Mouse (Mus musculus) activated CD4-positive, CD25-positive, alpha-beta regulatory T cell, adult 4 months (primary cell): Measurements from ENCODE around the gene Fstl4. TPM values are rescaled to one million over a fixed set of nuclear protein-coding genes. Genes with fewer than 3 reads are reported as not detected.
"Not testable (repeated sequence)": the region's sequence is repeated elsewhere in the genome, so short reads cannot be mapped to it uniquely, and the experiment has no call there.

Experiments
- ATAC-seq: one replicate; pipeline ENCODE4 v1.8.0; 2017
- polyA plus RNA-seq, 2 experiments: library from polyadenylated mRNA; unstranded; fragments of 100-300 nt; shearing (Covaris generic); gene quantifications; one replicate each; pipeline ENCODE4 v1.2.1; 2017

Fstl4 gene
- polyA plus RNA-seq, 2 experiments from 2014 or later, result not detected

DNA sequence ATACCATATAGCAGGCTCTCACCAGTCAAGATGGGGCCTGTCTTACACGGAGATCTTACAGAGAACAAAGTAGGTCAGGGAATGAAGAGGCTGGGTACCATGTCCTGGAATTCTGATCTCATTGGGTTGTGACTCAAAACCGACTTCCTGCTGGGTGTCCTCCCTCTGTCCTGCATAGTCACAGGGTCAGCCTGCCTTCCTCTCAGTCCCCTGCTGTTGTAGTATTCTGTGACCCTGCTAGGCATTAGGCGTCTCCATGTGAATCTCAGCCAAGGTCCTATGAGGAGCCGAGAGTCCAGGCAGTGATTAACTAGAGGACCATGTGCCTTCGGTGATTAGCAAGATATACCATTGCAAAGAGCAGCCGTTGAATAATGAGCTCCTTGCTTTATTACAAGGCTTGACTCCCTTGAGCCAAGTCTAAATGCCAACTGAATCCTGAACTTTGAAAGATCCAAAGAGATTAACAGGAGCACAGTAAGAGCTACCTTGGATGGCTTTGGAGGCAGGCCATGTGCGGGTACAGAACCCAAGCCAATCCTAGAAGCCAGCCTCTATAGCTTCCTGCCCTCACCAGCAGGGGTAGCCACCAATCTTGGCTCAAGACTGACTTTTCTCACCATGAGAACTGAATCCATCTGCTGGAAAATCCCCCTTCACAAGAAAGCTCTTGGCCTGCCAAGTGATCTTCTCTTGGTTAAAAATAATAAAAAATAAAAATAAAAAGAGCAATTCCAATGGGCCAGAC, 264.2 kb downstream of the Fstl4 start:
- ATAC-seq, result no peak

GRCm38 (mm10) chr11:53031777-53032176, 267.3 kb downstream of the Fstl4 start:
- ATAC-seq, result no peak

DNA sequence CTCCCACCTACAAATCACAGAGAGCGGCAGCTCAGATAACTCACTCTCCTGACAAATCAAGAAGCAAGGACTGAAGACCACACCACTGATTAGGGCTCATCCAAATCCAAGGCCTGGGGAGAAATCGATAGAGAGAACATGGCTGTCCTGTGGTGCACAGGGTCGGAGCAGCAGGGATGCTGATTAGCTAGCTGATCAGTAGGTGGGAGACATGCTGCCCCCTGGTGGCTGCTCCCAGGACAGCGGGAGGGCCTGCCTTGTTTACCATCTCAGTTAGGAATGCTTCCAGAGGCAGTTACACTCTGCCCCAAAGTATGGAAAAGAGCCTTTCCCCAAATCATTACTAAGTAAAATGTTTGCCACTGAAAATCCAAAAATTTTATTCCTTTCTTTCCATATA, 267.9 kb downstream of the Fstl4 start:
- ATAC-seq, result no peak

GRCm38 (mm10) chr11:53035414-53035813, 271.0 kb downstream of the Fstl4 start:
- no peak for ATAC-seq

- no peak for ATAC-seq
Observed at GRCm38 (mm10) chr11:53046850-53047249, 282.4 kb downstream of the Fstl4 start.

DNA sequence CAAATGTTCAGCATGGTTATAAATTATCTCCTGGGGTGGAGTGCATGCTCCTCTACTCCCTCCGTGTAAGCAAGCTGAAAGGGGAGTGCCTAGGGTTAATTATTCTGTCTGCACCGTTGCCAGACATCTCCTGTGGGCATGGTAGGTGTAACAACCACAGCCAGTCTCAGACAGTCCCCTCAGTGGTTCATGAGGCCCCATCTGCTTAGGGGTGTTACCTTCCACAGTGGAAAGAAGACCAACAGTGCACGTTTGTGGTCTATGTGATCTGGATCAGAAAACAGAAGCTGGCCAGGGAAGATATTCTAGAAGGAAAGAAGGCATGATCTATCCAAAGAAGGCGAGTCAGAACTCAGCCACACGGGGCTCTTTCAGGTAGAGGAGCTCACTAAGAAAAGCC, 289.7 kb downstream of the Fstl4 start:
- no peak for ATAC-seq

DNA sequence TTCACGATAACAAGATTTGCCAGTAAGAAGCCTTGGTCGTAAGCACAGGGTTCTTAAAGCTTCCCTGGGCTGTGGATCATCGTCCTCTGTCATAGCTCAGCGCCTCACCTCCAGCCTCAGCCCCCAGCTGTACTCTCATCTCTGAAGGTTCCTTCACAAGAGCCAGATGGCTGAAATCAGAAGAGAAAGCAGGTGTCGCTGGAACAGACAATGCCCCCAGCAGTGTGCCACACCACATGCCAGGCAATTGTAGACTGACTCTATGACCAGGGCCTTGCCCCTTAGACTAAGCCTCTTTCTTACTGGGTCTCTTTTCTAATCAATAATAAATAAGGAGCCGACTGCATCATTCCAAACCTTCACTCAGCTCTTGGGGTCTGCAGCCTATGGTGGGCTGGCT, 291.5 kb downstream of the Fstl4 start:
- no peak for ATAC-seq

DNA sequence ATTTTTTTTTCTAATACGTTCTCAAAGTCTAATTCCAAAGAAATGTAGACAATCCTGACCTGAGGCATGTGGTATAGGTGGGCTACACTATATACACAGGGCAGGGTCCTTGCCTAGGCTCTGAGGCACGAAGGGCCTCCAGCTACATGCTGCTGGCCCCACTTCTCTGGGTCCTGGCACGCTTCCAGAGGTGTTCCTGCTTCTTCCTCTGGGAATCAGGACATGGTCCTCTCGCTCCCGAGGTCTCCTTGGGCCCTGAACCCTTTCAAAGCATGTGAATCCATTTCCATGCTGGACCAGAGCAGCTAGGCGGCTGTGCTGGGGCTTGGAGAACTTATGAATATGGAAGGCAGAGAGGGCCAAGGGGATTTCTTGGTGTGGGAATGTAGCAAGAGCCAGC, 292.3 kb downstream of the Fstl4 start:
- ATAC-seq, result no peak

DNA sequence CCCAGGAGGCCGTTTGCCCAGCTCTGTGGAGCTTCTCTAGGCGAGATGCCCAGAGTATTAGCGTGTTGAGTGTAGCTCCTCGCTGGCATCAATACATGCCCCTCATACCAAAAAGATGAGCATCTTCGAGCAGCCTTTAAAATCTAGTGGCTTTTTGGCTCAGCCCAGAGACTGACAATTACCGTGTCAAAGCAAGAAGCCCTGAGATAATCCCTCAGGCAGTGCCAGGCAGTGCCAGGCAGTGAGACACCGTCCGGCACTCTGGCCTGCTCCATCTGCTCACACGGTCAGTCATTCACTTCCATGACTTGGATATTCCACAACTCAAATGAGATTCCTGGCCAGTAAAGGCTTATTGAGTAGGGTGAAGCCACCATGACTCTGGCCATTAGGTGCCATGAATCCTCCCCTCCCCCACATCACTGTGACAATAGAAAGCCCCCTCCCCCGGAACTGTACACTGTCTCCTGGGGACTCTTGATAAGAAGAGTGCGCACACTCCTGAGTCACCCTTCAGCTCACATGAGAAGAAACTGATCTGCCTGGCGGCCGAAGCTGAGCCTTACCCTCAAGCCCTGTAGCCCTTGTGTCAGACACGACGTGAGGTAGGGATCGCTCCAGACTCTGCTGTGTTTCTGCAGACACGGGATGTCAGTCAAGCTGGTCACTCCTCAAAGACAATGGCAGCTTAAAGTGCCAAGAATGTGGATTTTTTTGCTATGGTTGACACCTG, 293.6 kb downstream of the Fstl4 start:
- no peak for ATAC-seq

- ATAC-seq, result no peak
Observed at GRCm38 (mm10) chr11:53058557-53058956, 294.1 kb downstream of the Fstl4 start.

- ATAC-seq, result no peak
Observed at GRCm38 (mm10) chr11:53067699-53068478, 303.5 kb downstream of the Fstl4 start.

DNA sequence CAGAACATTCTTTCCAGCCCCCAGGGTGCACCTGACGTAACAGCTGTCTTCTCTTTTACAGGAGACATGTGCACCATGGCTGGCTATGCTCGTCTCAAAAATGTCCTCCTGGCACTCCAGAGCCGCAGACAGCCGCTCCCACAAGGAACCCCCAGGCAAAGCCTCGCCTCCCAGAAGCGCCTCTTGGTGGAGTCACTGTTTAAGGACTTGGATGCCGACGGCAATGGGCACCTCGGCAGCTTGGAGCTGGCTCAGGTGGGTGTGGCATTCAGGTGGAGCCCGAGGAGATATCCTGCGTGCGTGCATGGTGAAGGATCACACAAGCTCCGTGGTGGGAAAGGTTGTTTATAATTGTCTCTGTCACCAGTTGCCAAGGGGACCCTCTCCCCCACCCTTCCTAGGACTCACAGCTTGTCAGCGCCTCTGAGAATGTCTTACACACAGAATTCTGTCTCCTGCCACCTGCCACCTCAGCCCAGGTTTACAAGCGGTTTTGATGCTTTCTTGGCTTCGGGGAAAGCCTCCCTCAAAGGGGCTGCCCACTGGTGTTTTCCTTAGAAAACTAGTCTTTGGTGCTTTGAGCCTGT, 304.1 kb downstream of the Fstl4 start:
- no peak for ATAC-seq

DNA sequence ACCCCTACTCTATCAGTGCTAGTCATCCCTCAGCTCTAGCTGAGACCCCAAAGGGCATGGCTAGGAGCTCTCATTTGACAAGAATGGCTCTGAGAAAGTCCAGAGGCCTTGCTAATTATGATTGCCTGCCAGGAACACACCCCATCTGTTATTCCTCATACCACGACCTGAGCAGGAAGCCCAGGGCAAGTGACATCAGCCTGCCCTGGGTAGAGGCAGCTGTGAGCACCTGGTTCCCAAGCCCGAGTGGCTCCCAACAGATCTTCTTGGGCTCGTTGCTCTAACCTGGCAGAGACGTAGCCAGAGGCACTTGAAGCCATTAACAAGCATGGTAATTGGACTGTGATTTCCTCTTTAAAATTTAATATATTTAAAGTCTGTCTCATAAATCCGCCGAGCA, 305.3 kb downstream of the Fstl4 start:
- ATAC-seq, result no peak

- ATAC-seq, result no peak
Observed at GRCm38 (mm10) chr11:53071602-53072001, 307.2 kb downstream of the Fstl4 start.

GRCm38 (mm10) chr11:53077641-53078040, 313.2 kb downstream of the Fstl4 start:
- no peak for ATAC-seq

- ATAC-seq, result no peak
Observed at GRCm38 (mm10) chr11:53078419-53079334, 314.2 kb downstream of the Fstl4 start.

- ATAC-seq, result no peak
Observed at GRCm38 (mm10) chr11:53081310-53081709, 316.9 kb downstream of the Fstl4 start.

DNA sequence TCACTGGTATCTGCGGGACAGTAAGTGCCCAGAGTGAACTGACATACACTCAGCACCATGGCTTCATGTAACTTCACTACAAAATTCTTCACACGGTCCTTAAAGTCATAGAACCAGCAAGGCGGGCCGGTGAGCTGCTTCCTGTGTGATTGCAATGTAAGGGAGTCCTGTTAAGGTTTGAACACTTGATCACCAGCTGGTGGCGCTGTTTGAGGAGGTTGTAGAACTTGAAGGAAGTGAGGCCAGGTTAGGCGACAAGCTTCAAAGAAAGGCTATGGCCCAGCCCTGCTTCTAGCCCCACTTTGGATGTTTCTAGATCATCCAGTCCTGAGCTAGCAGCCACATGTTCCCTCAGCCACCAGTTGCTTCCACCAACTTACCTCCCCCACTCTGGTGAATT, 320.9 kb downstream of the Fstl4 start:
- ATAC-seq, result no peak

GRCm38 (mm10) chr11:53085858-53086565, 321.6 kb downstream of the Fstl4 start:
- ATAC-seq, result no peak

- ATAC-seq, result not testable (repeated sequence)
Observed at GRCm38 (mm10) chr11:53087896-53088295, 323.5 kb downstream of the Fstl4 start.

GRCm38 (mm10) chr11:53091596-53091995, 327.2 kb downstream of the Fstl4 start:
- no peak for ATAC-seq
